Mouse (Mus musculus) MEL (cell line): Measurements from ENCODE around the gene Spag9. TPM values are rescaled to one million over a fixed set of nuclear protein-coding genes. Genes with fewer than 3 reads are reported as not detected.

Experiments used
- DNase-seq: peaks from one replicate; pipeline ENCODE4 v3.0.0; 2011; ENCODE audit warnings: low read depth, low spot score
- H3K27ac ChIP-seq: 2 replicates; pipeline ENCODE4 v1.5.1; 2012; ENCODE audit warnings: low read depth, mild to moderate bottlenecking, control low read depth, low read length, moderate library complexity; ENCODE audit not compliant: control insufficient read depth
- H3K27me3 ChIP-seq, 2 experiments: fragments of 150-350 bp in 1 of 2; sonication (generic) in 1 of 2; 2 replicates each; pipeline ENCODE4 v1.6.1; 2012; ENCODE audit warnings: low read length in 2 of 2, mild to moderate bottlenecking in 2 of 2, improper control_type of control experiment in 1 of 2, moderate library complexity in 1 of 2; ENCODE audit not compliant: insufficient read depth in 2 of 2, control insufficient read depth in 1 of 2
- H3K36me3 ChIP-seq, 2 experiments: 2 replicates each; pipeline ENCODE4 v1.6.1; 2012 to 2014; ENCODE audit warnings: low read length in 2 of 2, improper control_type of control experiment in 1 of 2, inconsistent platforms in 1 of 2, mild to moderate bottlenecking in 1 of 2; ENCODE audit not compliant: insufficient read depth in 2 of 2, control insufficient read depth in 1 of 2
- H3K4me1 ChIP-seq, 2 experiments: fragments of 150-350 bp in 1 of 2; sonication (generic) in 1 of 2; 2 replicates each; pipeline ENCODE4 v1.6.1; 2012; ENCODE audit warnings: low read length in 2 of 2, improper control_type of control experiment in 1 of 2, mild to moderate bottlenecking in 1 of 2; ENCODE audit not compliant: insufficient read depth in 2 of 2, control insufficient read depth in 1 of 2
- H3K4me3 ChIP-seq, 2 experiments: fragments of 150-350 bp in 1 of 2; sonication (generic) in 1 of 2; 2 replicates each; pipeline ENCODE4 v1.5.1; 2012; ENCODE audit warnings: low read depth in 2 of 2, low read length in 2 of 2, mild to moderate bottlenecking in 2 of 2, moderate library complexity in 2 of 2, control low read depth in 1 of 2, improper control_type of control experiment in 1 of 2; ENCODE audit not compliant: control insufficient read depth in 1 of 2, insufficient read depth in 1 of 2
- H3K79me2 ChIP-seq: 2 replicates; pipeline ENCODE4 v1.6.1; 2012; ENCODE audit warnings: mild to moderate bottlenecking, low read length, moderate library complexity; ENCODE audit not compliant: control insufficient read depth, poor library complexity, insufficient read depth
- H3K9ac ChIP-seq: 2 replicates; pipeline ENCODE4 v1.6.1; 2012; ENCODE audit warnings: low read depth, mild to moderate bottlenecking, control low read depth, low read length, moderate library complexity; ENCODE audit not compliant: control insufficient read depth, poor library complexity, severe bottlenecking
- H3K9me3 ChIP-seq: fragments of 150-350 bp; sonication (generic); replicated peaks from 2 replicates; pipeline ENCODE4 v1.6.1; 2012; ENCODE audit warnings: mild to moderate bottlenecking, low read length, improper control_type of control experiment, moderate library complexity; ENCODE audit not compliant: insufficient read depth
- BHLHE40 ChIP-seq: IDR thresholded peaks from 2 replicates; pipeline ENCODE4 v1.6.1; 2012; ENCODE audit warnings: low read depth, mild to moderate bottlenecking, inconsistent platforms, low read length, improper control_type of control experiment, borderline replicate concordance
- CTCF ChIP-seq, 3 experiments: IDR thresholded peaks in 2 of 3; conservative IDR thresholded peaks in 1 of 3; 2 replicates each; pipeline ENCODE4 v1.5.1; 2011 to 2012; ENCODE audit warnings: low read length in 3 of 3, low read depth in 2 of 3, mild to moderate bottlenecking in 2 of 3, improper control_type of control experiment in 1 of 3, inconsistent platforms in 1 of 3, mixed read lengths in 1 of 3, moderate library complexity in 1 of 3; ENCODE audit not compliant: control insufficient read depth in 1 of 3, insufficient read depth in 1 of 3, poor library complexity in 1 of 3, severe bottlenecking in 1 of 3
- E2F4 ChIP-seq: IDR thresholded peaks from 2 replicates; pipeline ENCODE4 v1.6.1; 2011; ENCODE audit warnings: low read depth, low read length, improper control_type of control experiment, borderline replicate concordance
- ETS1 ChIP-seq: IDR thresholded peaks from 2 replicates; pipeline ENCODE4 v1.6.1; 2012; ENCODE audit warnings: low read depth, mild to moderate bottlenecking, inconsistent platforms, low read length, improper control_type of control experiment, moderate library complexity
- GATA1 ChIP-seq: IDR thresholded peaks from 2 replicates; pipeline ENCODE4 v1.6.1; 2011; ENCODE audit warnings: low read depth, low read length, improper control_type of control experiment
- JUND ChIP-seq: IDR thresholded peaks from 2 replicates; pipeline ENCODE4 v1.6.1; 2011; ENCODE audit warnings: low read depth, mild to moderate bottlenecking, improper control_type of control experiment, low read length
- KAT2A ChIP-seq: conservative IDR thresholded peaks from 2 replicates; pipeline ENCODE4 v1.6.1; 2012; ENCODE audit warnings: low read depth, low read length, improper control_type of control experiment, inconsistent platforms
- MAZ ChIP-seq: IDR thresholded peaks from 2 replicates; pipeline ENCODE4 v1.6.1; 2012; ENCODE audit warnings: low read depth, mild to moderate bottlenecking, inconsistent platforms, low read length, improper control_type of control experiment
- MEF2A ChIP-seq: IDR thresholded peaks from 2 replicates; pipeline ENCODE4 v1.6.1; 2014; ENCODE audit warnings: low read depth, mild to moderate bottlenecking, inconsistent platforms, low read length, improper control_type of control experiment; ENCODE audit not compliant: poor library complexity, insufficient replicate concordance, severe bottlenecking; ENCODE audit errors: extremely low read depth
- MXI1 ChIP-seq: IDR thresholded peaks from 2 replicates; pipeline ENCODE4 v1.6.1; 2011; ENCODE audit warnings: mild to moderate bottlenecking, low read depth, low read length, improper control_type of control experiment
- MYC ChIP-seq: IDR thresholded peaks from 2 replicates; pipeline ENCODE4 v1.6.1; 2011; ENCODE audit warnings: low read depth, mild to moderate bottlenecking, low read length, improper control_type of control experiment, moderate library complexity
- NELFE ChIP-seq: IDR thresholded peaks from 2 replicates; pipeline ENCODE4 v1.6.1; 2011; ENCODE audit warnings: low read depth, low read length, improper control_type of control experiment
- NRF1 ChIP-seq: IDR thresholded peaks from 2 replicates; pipeline ENCODE4 v1.6.1; 2014; ENCODE audit warnings: low read depth, mild to moderate bottlenecking, inconsistent platforms, low read length, improper control_type of control experiment, moderate library complexity; ENCODE audit not compliant: poor library complexity, insufficient read depth, severe bottlenecking
- POLR2A ChIP-seq, 2 experiments: IDR thresholded peaks; 2 replicates each; pipeline ENCODE4 v1.6.1; 2011 to 2012; ENCODE audit warnings: low read length in 2 of 2, mild to moderate bottlenecking in 2 of 2, control low read depth in 1 of 2, improper control_type of control experiment in 1 of 2, low read depth in 1 of 2, moderate library complexity in 1 of 2; ENCODE audit not compliant: control insufficient read depth in 1 of 2, insufficient read depth in 1 of 2, poor library complexity in 1 of 2
- POLR2AphosphoS2 ChIP-seq: IDR thresholded peaks from 2 replicates; pipeline ENCODE4 v1.6.1; 2011; ENCODE audit warnings: low read length, improper control_type of control experiment
- POLR2AphosphoS5 ChIP-seq: IDR thresholded peaks from 2 replicates; pipeline ENCODE4 v1.6.1; 2012; ENCODE audit warnings: low read depth, borderline replicate concordance, mild to moderate bottlenecking, inconsistent platforms, low read length, moderate library complexity, mixed read lengths
- RCOR1 ChIP-seq: IDR thresholded peaks from 2 replicates; pipeline ENCODE4 v1.6.1; 2012; ENCODE audit warnings: low read depth, mild to moderate bottlenecking, inconsistent platforms, low read length, improper control_type of control experiment
- TBP ChIP-seq: IDR thresholded peaks from 2 replicates; pipeline ENCODE4 v1.8.0; 2011; ENCODE audit warnings: low read depth, low read length, improper control_type of control experiment
- TCF12 ChIP-seq: IDR thresholded peaks from 2 replicates; pipeline ENCODE4 v1.6.1; 2014; ENCODE audit warnings: low read depth, mild to moderate bottlenecking, inconsistent platforms, low read length, improper control_type of control experiment, moderate library complexity
- USF2 ChIP-seq, 2 experiments: IDR thresholded peaks; 2 replicates each; pipeline ENCODE4 v1.6.1; 2011 to 2012; ENCODE audit warnings: improper control_type of control experiment in 2 of 2, low read length in 2 of 2, borderline replicate concordance in 1 of 2, inconsistent platforms in 1 of 2, low read depth in 1 of 2, mild to moderate bottlenecking in 1 of 2; ENCODE audit not compliant: insufficient read depth in 1 of 2
- ZKSCAN1 ChIP-seq: IDR thresholded peaks from 2 replicates; pipeline ENCODE4 v1.6.1; 2012; ENCODE audit warnings: low read depth, mild to moderate bottlenecking, inconsistent platforms, low read length, improper control_type of control experiment, moderate library complexity
- ZNF384 ChIP-seq: IDR thresholded peaks from 2 replicates; pipeline ENCODE4 v1.6.1; 2012; ENCODE audit warnings: low read depth, mild to moderate bottlenecking, inconsistent platforms, low read length, improper control_type of control experiment
- polyA plus RNA-seq, 2 experiments: library from polyadenylated mRNA; stranded (reverse) in 1 of 2; unstranded in 1 of 2; fragments of >175 nt in 1 of 2; fragments of >200 nt in 1 of 2; gene quantifications; 2 replicates each; pipeline versions ENCODE4 v1.2.1 to v1.2.4; 2012; ENCODE audit warnings: low replicate concordance in 2 of 2, low read depth in 1 of 2; ENCODE audit not compliant: insufficient read length in 2 of 2, insufficient read depth in 1 of 2, missing spikeins in 1 of 2
- total RNA-seq: library from RNA; depleted of rRNA; stranded (reverse); fragments of 300-350 nt; gene quantifications from 2 replicates; pipeline ENCODE4 v1.2.3, GENCODE M21; 2012

Gene Spag9
- total and polyA plus RNA-seq, 3 experiments: 18.9 to 279 (median 20.6) TPM

DNA sequence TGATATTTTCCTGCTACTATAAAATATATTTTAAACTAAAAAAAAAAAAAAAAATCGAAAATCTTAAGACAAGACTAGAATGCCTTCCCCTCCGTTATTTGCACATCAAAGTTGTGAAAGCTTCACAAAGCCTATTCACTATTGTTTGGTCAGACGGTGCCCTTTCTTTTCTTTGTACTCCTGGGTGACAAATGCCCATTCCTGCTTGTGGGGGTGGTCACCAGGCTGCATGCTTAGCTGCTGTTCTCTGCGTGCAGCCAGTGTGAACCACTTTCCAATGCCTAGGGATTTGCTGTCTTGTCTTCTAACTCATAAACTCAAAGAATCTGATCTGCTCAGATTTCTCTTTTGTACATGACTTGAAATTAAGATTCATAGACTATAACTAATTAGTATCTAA, 49.1 kb downstream of the Spag9 start:
- Histone ChIP-seq H3K27me3 (no peaks in the 10 kb centered on the region), H3K79me2 (0 out of 2 replicates have a peak, but pooled peaks cover 1% of the 10 kb centered on the region), H3K27ac (no peak overlapping the region), H3K36me3 (peaks cover 0 to 17% of the 10 kb centered on the region in 2 experiments; a peak in 2 of 4 replicates), H3K9me3 (no peaks in the 10 kb centered on the region), H3K4me1 (no peaks in the 10 kb centered on the region), H3K4me3 (no peak overlapping the region), H3K9ac (no peak overlapping the region)
- no peak for DNase-seq
- TF ChIP-seq POLR2A (IDR thresholded peaks at IDR 0.05; ENCODE audit: control insufficient read depth in 1 of 2, insufficient read depth in 1 of 2, low read depth in 1 of 2, low read length in 2 of 2, poor library complexity in 1 of 2) (no peak), ZKSCAN1 (no peak), POLR2AphosphoS5 (no peak), POLR2AphosphoS2 (no peak), JUND (no peak), MAZ (no peak), USF2 (IDR thresholded peaks at IDR 0.05; ENCODE audit: borderline replicate concordance in 1 of 2, insufficient read depth in 1 of 2, low read depth in 1 of 2, low read length in 2 of 2) (no peak), NRF1 (no peak), MYC (no peak), NELFE (no peak), ETS1 (no peak), E2F4 (no peak), CTCF (IDR thresholded peaks at IDR 0.05 in 2 of 3, conservative IDR thresholded peaks at IDR 0.05 in 1 of 3; ENCODE audit: control insufficient read depth in 1 of 3, insufficient read depth in 1 of 3, low read depth in 2 of 3, low read length in 3 of 3, poor library complexity in 1 of 3, severe bottlenecking in 1 of 3) (no peak), TBP (no peak)

DNA sequence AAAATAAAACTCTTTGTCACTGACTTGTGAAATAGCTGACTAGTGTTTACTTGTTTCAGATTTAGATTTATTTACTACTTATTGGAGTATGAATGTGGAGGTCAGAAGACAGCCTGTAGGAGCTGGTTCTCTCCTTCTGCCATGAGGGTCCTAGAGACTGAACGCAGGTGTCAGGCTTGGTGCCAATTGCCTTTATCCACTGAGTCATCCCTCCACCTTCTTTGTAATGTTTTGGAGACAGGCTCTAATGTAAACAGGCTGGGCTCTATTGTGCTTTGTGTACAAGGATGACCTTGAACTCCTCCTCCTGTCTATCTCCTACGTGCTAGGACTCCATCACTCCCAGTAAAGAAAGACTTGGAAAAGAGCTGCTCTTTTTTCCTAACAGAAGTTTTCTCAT, 51.4 kb downstream of the Spag9 start:
- H3K79me2 ChIP-seq: no peaks in the 10 kb centered on the region
- H3K4me1 ChIP-seq: no peaks in the 10 kb centered on the region
- H3K27ac ChIP-seq: no peak overlapping the region
- H3K4me3 ChIP-seq: no peak overlapping the region
- H3K9me3 ChIP-seq: no peaks in the 10 kb centered on the region
- no peak for TF ChIP-seq RCOR1
- TF ChIP-seq TBP: no peak
- no peak for TF ChIP-seq BHLHE40
- TF ChIP-seq TCF12: no peak
- TF ChIP-seq MXI1: no peak
- TF ChIP-seq CTCF (IDR thresholded peaks at IDR 0.05 in 2 of 3, conservative IDR thresholded peaks at IDR 0.05 in 1 of 3; ENCODE audit: control insufficient read depth in 1 of 3, insufficient read depth in 1 of 3, low read depth in 2 of 3, low read length in 3 of 3, poor library complexity in 1 of 3, severe bottlenecking in 1 of 3): no peak
- no peak for TF ChIP-seq GATA1
- TF ChIP-seq USF2 (IDR thresholded peaks at IDR 0.05; ENCODE audit: borderline replicate concordance in 1 of 2, insufficient read depth in 1 of 2, low read depth in 1 of 2, low read length in 2 of 2): no peak
- no peak for TF ChIP-seq NELFE
- TF ChIP-seq ZNF384: no peak
- TF ChIP-seq POLR2AphosphoS2: no peak
- no peak for TF ChIP-seq MEF2A
- TF ChIP-seq KAT2A: no peak
- TF ChIP-seq E2F4: no peak
- no peak for DNase-seq
- H3K36me3 ChIP-seq: peaks cover 0 to 22% of the 10 kb centered on the region in 2 experiments; a peak in 2 of 4 replicates
- no peaks in the 10 kb centered on the region for H3K27me3 ChIP-seq
- no peak overlapping the region for H3K9ac ChIP-seq
